8 mouse cellular contexts compared by ENCODE assay signal in genomic region chr15:27467081-27467491, GRCm38 (mm10). TPM values are rescaled to one million over a fixed set of nuclear protein-coding genes. Genes with fewer than 3 reads are reported as not detected.
DNase-seq lines count a peak whose midpoint lies in the region; ATAC-seq and TF ChIP-seq lines count a peak whose summit lies in the region.

No protein-coding gene starts in this region.

- 4% methylated on average over 25 of the region's 25 CpGs for WGBS in lung, adult 2 months
- WGBS in hindbrain, postnatal 0 days, result 0% methylated on average over 24 of the region's 25 CpGs
- WGBS in midbrain, postnatal 0 days, result under 1% methylated on average over 25 of the region's 25 CpGs

- H3K4me1 ChIP-seq in lung, adult 2 months (ENCODE audit: control insufficient read depth, insufficient read depth, low read length), result no peaks in the 10 kb centered on the region
- H3K4me1 ChIP-seq in cortical plate, adult 2 months (ENCODE audit: control insufficient read depth, insufficient read depth, low read length), result peaks cover 9% of the 10 kb centered on the region
- H3K4me1 ChIP-seq in hindbrain, postnatal 0 days (ENCODE audit: insufficient read depth, low read length), result peaks cover 13% of the 10 kb centered on the region
- peaks cover 8% of the 10 kb centered on the region; the same call in 1 of the 2 replicates for H3K4me1 ChIP-seq in midbrain, postnatal 0 days (ENCODE audit: insufficient read depth, low read length)

- H3K36me3 ChIP-seq in hindbrain, postnatal 0 days (ENCODE audit: insufficient read depth, low read length), result no peaks in the 10 kb centered on the region
- H3K36me3 ChIP-seq in midbrain, postnatal 0 days (ENCODE audit: insufficient read depth, low read length), result no peaks in the 10 kb centered on the region

- TF ChIP-seq CTCF in lung, adult 2 months (IDR thresholded peaks at IDR 0.05; ENCODE audit: insufficient read depth, low read length), result no peak
- no peak for TF ChIP-seq CTCF in cortical plate, adult 2 months (IDR thresholded peaks at IDR 0.05; ENCODE audit: extremely low read depth, insufficient read depth, low read length)
- no peak for TF ChIP-seq CTCF in hindbrain, postnatal 0 days (IDR thresholded peaks at IDR 0.05; ENCODE audit: low read depth)
- TF ChIP-seq CTCF in midbrain, postnatal 0 days (IDR thresholded peaks at IDR 0.05), result no peak

- no peaks in the 10 kb centered on the region for H3K9me3 ChIP-seq in hindbrain, postnatal 0 days (ENCODE audit: low read length)
- H3K9me3 ChIP-seq in midbrain, postnatal 0 days (ENCODE audit: low read length), result no peaks in the 10 kb centered on the region

- H3K4me2 ChIP-seq in hindbrain, postnatal 0 days (ENCODE audit: low read depth, low read length), result peak overlapping the region; percentile 79
- H3K4me2 ChIP-seq in midbrain, postnatal 0 days (ENCODE audit: low read depth, low read length, poor library complexity, severe bottlenecking), result peak overlapping the region; percentile 67

- no peak for TF ChIP-seq POLR2A in lung, adult 2 months (IDR thresholded peaks at IDR 0.05; ENCODE audit: borderline replicate concordance, extremely low read depth, low read depth, low read length)
- TF ChIP-seq POLR2A in cortical plate, adult 2 months (IDR thresholded peaks at IDR 0.05; ENCODE audit: extremely low read depth, insufficient read depth, low read length), result no peak

- H3K27ac ChIP-seq in cortical plate, adult 2 months (ENCODE audit: insufficient read depth, low read length), result peak overlapping the region; percentile 100
- peak overlapping the region; percentile 96 for H3K27ac ChIP-seq in hindbrain, postnatal 0 days
- peak overlapping the region; percentile 83 for H3K27ac ChIP-seq in midbrain, postnatal 0 days (ENCODE audit: low read depth, low read length)

- peak overlapping the region; percentile 91 for H3K9ac ChIP-seq in hindbrain, postnatal 0 days (replicated peaks; ENCODE audit: low read length)
- H3K9ac ChIP-seq in midbrain, postnatal 0 days (replicated peaks; ENCODE audit: low read length, poor library complexity, severe bottlenecking), result peak overlapping the region; percentile 81

- peak overlapping the region; percentile 76 for H3K4me3 ChIP-seq in lung, adult 2 months (replicated peaks; ENCODE audit: extremely low read depth, low read depth, low read length)
- peak overlapping the region; percentile 99 for H3K4me3 ChIP-seq in cortical plate, adult 2 months (ENCODE audit: insufficient read depth, low read length)
- H3K4me3 ChIP-seq in hindbrain, postnatal 0 days (ENCODE audit: low read length), result peak overlapping the region; percentile 89
- peak overlapping the region; percentile 81 for H3K4me3 ChIP-seq in midbrain, postnatal 0 days (ENCODE audit: low read depth, low read length)

- no peak for DNase-seq in lung, adult 2 months
- no peak for DNase-seq in lung, postnatal 14 days
- no peak for DNase-seq in hindbrain, postnatal 0 days (ENCODE audit: low spot score)
- no peak for DNase-seq in midbrain, postnatal 0 days (ENCODE audit: low spot score)
- no peak for DNase-seq in left cerebral cortex, postnatal 14 days (ENCODE audit: low spot score in 2 of 2)
- DNase-seq in adrenal gland, postnatal 36 days, result no peak
- no peak for DNase-seq in spleen, postnatal 10 days (ENCODE audit: low spot score in 2 of 2)

- no peaks in the 10 kb centered on the region for H3K27me3 ChIP-seq in hindbrain, postnatal 0 days (ENCODE audit: insufficient read depth, low read length)
- no peaks in the 10 kb centered on the region for H3K27me3 ChIP-seq in midbrain, postnatal 0 days (ENCODE audit: insufficient read depth, low read length)

- ATAC-seq in hindbrain, postnatal 0 days, result no peak; the same call in 1 of the 2 replicates
- no peak for ATAC-seq in midbrain, postnatal 0 days (ENCODE audit: low FRiP score)

- intact Hi-C loops in left cerebral cortex, postnatal 14 days (cut with DNase I), result loop anchor here (2.0 to 5.0 kb wide), 3 partner anchors 70 to 146 kb away; no protein-coding TSS in a partner anchor

RNA-seq across cellular contexts. Expression of gene Ank, which starts 0.6 kb away (rescaled TPM):
- polyA plus RNA-seq in lung, adult 2 months (2012; rRNA removed), result 13.6 and 26.4 TPM in 2 replicates
- 225 and 231 TPM in 2 replicates for polyA plus RNA-seq in cortical plate, adult 2 months (2012; rRNA removed)
- total RNA-seq in hindbrain, postnatal 0 days (2014; rRNA removed), result 28.8 and 31.1 TPM in 2 replicates
- polyA plus RNA-seq in hindbrain, postnatal 0 days (2015; fragmentation: Nextera tagmentation; extraction: Ambion mirVana), result 18.1 and 19.6 TPM in 2 replicates
- 24.1 and 28.4 TPM in 2 replicates for total RNA-seq in midbrain, postnatal 0 days (2014; rRNA removed)
- 15.7 and 15.8 TPM in 2 replicates for polyA plus RNA-seq in midbrain, postnatal 0 days (2015; fragmentation: Nextera tagmentation; extraction: Ambion mirVana)
- 100 to 1,000 TPM; 173 to 176 TPM for total RNA-seq in left cerebral cortex, postnatal 14 days (2021)
- total RNA-seq in adrenal gland, postnatal 36 days (2021), result 10 to 100 TPM; 43.8 to 56.4 TPM
